Mouse (Mus musculus): Measurements from ENCODE around the gene Hrh1.
"Not testable (repeated sequence)": the region's sequence is repeated elsewhere in the genome, so short reads cannot be mapped to it uniquely, and the experiment has no call there.

DNA sequence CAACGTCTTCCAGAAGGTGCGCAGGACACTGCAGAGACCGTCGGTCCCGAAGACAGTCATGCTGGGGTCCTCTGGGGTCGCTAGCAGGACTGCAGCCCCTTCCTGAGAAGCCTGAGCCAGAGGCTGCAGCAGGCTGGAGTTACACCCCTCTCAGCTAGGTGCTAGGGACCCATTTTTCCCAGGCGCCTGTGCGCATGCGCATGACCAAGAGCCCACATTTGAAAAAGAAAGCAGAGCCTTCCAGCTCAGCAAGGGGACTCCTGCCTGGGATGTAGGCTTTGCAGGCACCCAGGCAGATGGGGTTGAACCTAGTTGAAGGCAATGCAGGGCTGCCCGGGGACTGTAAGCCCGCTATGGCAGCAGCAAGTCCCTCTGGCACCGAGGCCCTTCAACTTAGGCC lies 97.3 kb downstream of the Hrh1 start:
- not testable (repeated sequence) for TF ChIP-seq CTCF (IDR thresholded peaks at IDR 0.05; ENCODE audit: control insufficient read depth, insufficient read depth, low read length); POLR2A (IDR thresholded peaks at IDR 0.05; ENCODE audit: borderline replicate concordance, control insufficient read depth, low read depth, low read length)

Data from bone marrow, adult 2 months (tissue).